Mouse (Mus musculus): ENCODE measurements at regions not wholly inside any gene's neighbourhood (a gene's known extent, or its start where the extent isn't known, plus 50 kb on each side); places are given as distances from the start of the nearest gene placed in this dataset.

DNA sequence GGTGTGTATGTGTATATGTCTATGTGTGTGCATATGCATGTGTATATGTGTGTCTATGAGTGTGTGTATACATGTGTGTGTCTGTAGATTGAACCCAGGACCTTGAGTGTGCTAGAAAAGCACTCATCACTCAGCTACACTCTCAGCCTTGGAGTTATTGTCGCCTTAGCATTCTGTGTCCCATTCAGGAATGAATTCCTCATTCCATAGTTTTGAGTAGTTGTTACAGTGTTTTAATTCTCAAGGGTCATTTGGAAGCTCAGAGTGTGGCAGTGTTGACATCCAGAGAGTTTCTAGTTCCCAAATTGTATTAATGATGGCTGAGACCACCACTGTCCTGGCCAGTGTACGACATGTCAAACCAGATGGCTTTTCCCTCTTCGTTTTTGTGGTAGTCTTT lies 53.4 kb upstream of the Gm9887 start:
- no peak for ATAC-seq (replicated peaks; ENCODE audit: insufficient number of reproducible peaks, low FRiP score, low TSS enrichment, poor library complexity, severe bottlenecking)

DNA sequence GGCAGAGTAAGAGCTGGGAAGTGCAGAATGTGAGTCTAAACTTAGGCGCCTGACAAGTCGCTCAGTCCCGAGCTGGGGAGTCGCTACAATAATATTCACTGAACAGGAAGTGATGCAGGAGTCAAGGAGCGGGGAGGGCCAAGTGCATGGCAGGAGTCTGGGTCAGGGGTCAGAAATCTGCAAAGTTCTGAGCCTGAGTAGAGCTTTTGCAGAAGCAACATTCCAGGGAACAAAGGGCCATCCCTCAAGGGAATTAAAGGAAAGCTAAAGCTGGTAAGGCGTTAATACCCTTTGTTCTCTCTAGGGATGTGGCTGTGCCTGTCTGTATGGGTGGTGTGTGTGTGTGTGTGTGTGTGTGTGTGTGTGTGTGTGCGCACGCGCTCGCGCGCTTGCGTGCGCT lies 52.7 kb upstream of the Gm9887 start:
- no peak for ATAC-seq (replicated peaks; ENCODE audit: insufficient number of reproducible peaks, low FRiP score, low TSS enrichment, poor library complexity, severe bottlenecking)
